Mouse (Mus musculus) spleen, adult 2 months (tissue): Measurements from ENCODE around the gene Ldb1.

Experiments
- CTCF ChIP-seq: fragments of 200-500 bp; IDR thresholded peaks from 2 replicates; pipeline ENCODE4 v1.5.1; 2011; ENCODE audit warnings: mild to moderate bottlenecking, inconsistent platforms; ENCODE audit not compliant: insufficient read depth, insufficient read length, insufficient replicate concordance; ENCODE audit errors: extremely low read depth
- POLR2A ChIP-seq: fragments of 200-500 bp; IDR thresholded peaks from 2 replicates; pipeline ENCODE4 v1.6.1; 2011; ENCODE audit warnings: low read depth, low read length, inconsistent platforms

DNA sequence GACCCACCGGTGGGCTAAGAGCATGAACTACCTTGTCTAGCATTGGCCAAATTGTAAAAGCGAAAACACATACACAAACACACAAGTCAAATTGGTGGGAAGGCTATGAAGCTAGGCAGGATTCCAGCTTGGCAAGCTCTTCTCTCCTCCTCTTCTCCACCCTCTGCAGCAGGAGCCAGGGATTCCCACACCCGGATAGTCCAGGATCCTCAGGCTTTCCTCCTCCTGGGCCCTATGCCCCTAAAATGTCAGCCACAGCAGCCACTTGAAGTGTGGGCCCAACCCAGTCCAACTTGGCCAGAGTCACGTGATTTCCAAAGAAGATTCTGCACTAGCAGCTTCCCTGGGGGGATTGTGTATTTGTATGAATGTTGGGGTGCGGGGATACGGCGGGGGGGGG, 1.6 kb downstream of the Ldb1 start:
- TF ChIP-seq CTCF (no peak), POLR2A (no peak)
